Mouse (Mus musculus) heart, embryonic 13.5 days (tissue): ENCODE data around the gene Snta1. TPM values are rescaled to one million over a fixed set of nuclear protein-coding genes. Genes with fewer than 3 reads are reported as not detected.
A peak's percentile ranks its signal among the peaks of the same experiment; 100 is the strongest.

Experiments
- ATAC-seq: fragments of 200-750 bp; cut with Nextera tagmentation; 2 replicates; pipeline ENCODE4 v1.8.0; 2017; ENCODE audit warnings: moderate TSS enrichment; ENCODE audit not compliant: insufficient number of reproducible peaks, low FRiP score, low TSS enrichment; ENCODE audit errors: extremely low read depth
- H3K27ac ChIP-seq: fragments of 300-500 bp; sonication (generic); replicated peaks from 2 replicates; pipeline ENCODE4 v1.5.1; 2015; ENCODE audit warnings: moderate library complexity, mild to moderate bottlenecking, inconsistent platforms
- H3K27me3 ChIP-seq: fragments of 300-500 bp; sonication (generic); replicated peaks from 2 replicates; pipeline ENCODE4 v1.6.1; 2015; ENCODE audit warnings: mild to moderate bottlenecking, inconsistent platforms
- H3K36me3 ChIP-seq: fragments of 300-500 bp; sonication (generic); 2 replicates; pipeline ENCODE4 v1.6.1; 2015; ENCODE audit warnings: mild to moderate bottlenecking, inconsistent platforms
- H3K4me1 ChIP-seq: fragments of 300-500 bp; sonication (generic); 2 replicates; pipeline ENCODE4 v1.6.1; 2015; ENCODE audit warnings: inconsistent platforms
- H3K4me2 ChIP-seq: fragments of 300-500 bp; sonication (generic); 2 replicates; pipeline ENCODE4 v1.6.1; 2015; ENCODE audit warnings: inconsistent platforms, mild to moderate bottlenecking, moderate library complexity
- H3K4me3 ChIP-seq: fragments of 300-500 bp; sonication (generic); 2 replicates; pipeline ENCODE4 v1.5.1; 2015; ENCODE audit warnings: moderate library complexity, mild to moderate bottlenecking, inconsistent platforms
- H3K9ac ChIP-seq: fragments of 300-500 bp; sonication (generic); 2 replicates; pipeline ENCODE4 v1.6.1; 2015; ENCODE audit warnings: inconsistent platforms, mild to moderate bottlenecking, moderate library complexity
- H3K9me3 ChIP-seq: fragments of 300-500 bp; sonication (generic); 2 replicates; pipeline ENCODE4 v1.6.1; 2016; ENCODE audit warnings: inconsistent platforms
- WGBS: fragments of 180-500 bp; shearing (Covaris S2); methylation state at CpG from one replicate; pipeline ENCODE4 v1.1.7; 2015; ENCODE audit warnings: mixed read lengths; 5-methylcytosine and 5-hydroxymethylcytosine counted together
- polyA plus RNA-seq: library from polyadenylated mRNA; unstranded; fragments of >200 nt; fragmentation: Nextera tagmentation; extraction: Ambion mirVana; gene quantifications from 2 replicates; pipeline ENCODE4 v1.2.1, GENCODE M21; 2015

Gene Snta1
- polyA plus RNA-seq, 1 experiment from 2014 or later, result 38.0 TPM

GRCm38 (mm10) chr2:154420942-154421731 lies 13.2 kb upstream of the Snta1 start:
- WGBS, result 48% methylated on average over 7 of the region's 7 CpGs
- H3K36me3 ChIP-seq, result no peaks in the 10 kb centered on the region
- no peak overlapping the region for H3K4me2 ChIP-seq
- H3K27me3 ChIP-seq, result no peaks in the 10 kb centered on the region
- no peak for ATAC-seq
- peaks cover 3% of the 10 kb centered on the region; the same call in 1 of the 2 replicates for H3K9me3 ChIP-seq
- H3K9ac ChIP-seq, result no peak overlapping the region
- H3K4me3 ChIP-seq, result no peak overlapping the region
- no peak overlapping the region for H3K27ac ChIP-seq
- H3K4me1 ChIP-seq, result peaks cover 3% of the 10 kb centered on the region; the same call in 1 of the 2 replicates

- Histone ChIP-seq H3K9me3 (no peaks in the 10 kb centered on the region), H3K27me3 (no peaks in the 10 kb centered on the region), H3K9ac (0 out of 2 replicates have a peak overlapping the region, but pooled peaks have one; percentile 6), H3K4me3 (no peak overlapping the region), H3K4me1 (no peaks in the 10 kb centered on the region), H3K36me3 (no peaks in the 10 kb centered on the region), H3K27ac (no peak overlapping the region), H3K4me2 (no peak overlapping the region)
- WGBS, result 77% methylated on average over 9 of the region's 9 CpGs
- no peak for ATAC-seq
These were observed 12.0 kb upstream of the Snta1 start for GRCm38 (mm10) chr2:154419631-154420515.

- no peak overlapping the region for H3K4me3 ChIP-seq
- no peaks in the 10 kb centered on the region for H3K27me3 ChIP-seq
- no peaks in the 10 kb centered on the region for H3K9me3 ChIP-seq
- H3K27ac ChIP-seq, result no peak overlapping the region
- 84% methylated on average over 7 of the region's 7 CpGs for WGBS
- no peak overlapping the region for H3K4me2 ChIP-seq
- H3K4me1 ChIP-seq, result no peaks in the 10 kb centered on the region
- no peak for ATAC-seq
- no peaks in the 10 kb centered on the region for H3K36me3 ChIP-seq
- no peak overlapping the region for H3K9ac ChIP-seq
These were observed 10.1 kb upstream of the Snta1 start for GRCm38 (mm10) chr2:154418001-154418400.

DNA sequence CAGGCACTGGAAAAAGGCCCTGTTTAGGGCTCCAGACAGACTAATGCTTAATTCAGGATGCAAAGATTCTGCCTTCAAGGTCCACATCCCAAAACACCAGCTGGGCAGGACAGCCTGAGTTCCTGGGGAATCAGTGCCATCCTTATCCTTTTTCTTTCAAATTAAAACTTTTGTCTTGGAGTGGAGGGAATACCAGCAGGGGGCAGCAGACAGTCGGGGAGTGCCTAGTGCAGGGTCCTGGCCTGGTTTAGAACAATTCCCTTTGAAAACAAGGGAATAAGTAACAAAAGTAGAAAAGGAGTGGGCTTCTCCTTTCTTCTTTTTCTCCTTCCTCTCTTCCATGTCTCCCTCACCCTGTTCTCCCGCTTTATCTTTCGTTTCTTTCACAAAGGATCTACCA lies 9.2 kb upstream of the Snta1 start:
- H3K36me3 ChIP-seq, result no peaks in the 10 kb centered on the region
- H3K27ac ChIP-seq, result no peak overlapping the region
- WGBS, result 14% methylated on average over 3 of the region's 3 CpGs
- no peak overlapping the region for H3K4me3 ChIP-seq
- H3K9ac ChIP-seq, result no peak overlapping the region
- no peak overlapping the region for H3K4me2 ChIP-seq
- no peaks in the 10 kb centered on the region for H3K27me3 ChIP-seq
- ATAC-seq, result no peak
- H3K9me3 ChIP-seq, result no peaks in the 10 kb centered on the region
- no peaks in the 10 kb centered on the region for H3K4me1 ChIP-seq

- no peak for ATAC-seq
- Histone ChIP-seq H3K4me1 (peaks cover 18% of the 10 kb centered on the region), H3K9me3 (no peaks in the 10 kb centered on the region), H3K27ac (no peak overlapping the region), H3K4me2 (no peak overlapping the region), H3K27me3 (no peaks in the 10 kb centered on the region), H3K36me3 (no peaks in the 10 kb centered on the region), H3K9ac (no peak overlapping the region), H3K4me3 (no peak overlapping the region)
- WGBS, result 62% methylated on average over 7 of the region's 7 CpGs
These were observed 4.2 kb upstream of the Snta1 start for GRCm38 (mm10) chr2:154412018-154412666.

DNA sequence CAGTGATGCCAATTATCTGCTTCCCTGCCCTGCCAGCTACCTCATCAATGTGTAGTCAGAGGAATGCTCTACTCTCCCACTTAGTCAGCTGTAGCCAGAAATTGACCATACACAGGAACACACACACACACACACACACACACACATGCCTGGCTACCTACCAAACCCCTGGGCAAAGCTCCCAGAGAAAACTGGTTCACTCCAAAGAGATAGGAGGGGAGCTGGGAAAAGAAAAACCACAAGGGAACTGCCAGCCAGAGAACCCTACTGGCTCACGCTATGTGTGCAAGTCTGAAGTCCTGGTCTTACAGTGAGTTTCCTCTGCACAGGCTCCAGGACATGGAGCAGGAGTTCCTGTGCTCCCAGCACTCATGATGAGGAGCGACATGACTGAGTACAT lies 2.5 kb upstream of the Snta1 start:
- H3K36me3 ChIP-seq, result no peaks in the 10 kb centered on the region
- H3K4me1 ChIP-seq, result peaks cover 34% of the 10 kb centered on the region
- no peaks in the 10 kb centered on the region for H3K27me3 ChIP-seq
- no peak for ATAC-seq
- peak overlapping the region; percentile 20 for H3K27ac ChIP-seq
- no peak overlapping the region for H3K4me2 ChIP-seq
- H3K9ac ChIP-seq, result no peak overlapping the region
- H3K4me3 ChIP-seq, result no peak overlapping the region
- no peaks in the 10 kb centered on the region for H3K9me3 ChIP-seq
- WGBS, result 53% methylated on average over 2 of the region's 2 CpGs

- H3K4me2 ChIP-seq, result peak overlapping the region; percentile 77
- no peaks in the 10 kb centered on the region for H3K27me3 ChIP-seq
- H3K27ac ChIP-seq, result peak overlapping the region; percentile 85
- 27% methylated on average over 11 of the region's 11 CpGs for WGBS
- H3K4me1 ChIP-seq, result peaks cover 64% of the 10 kb centered on the region
- no peaks in the 10 kb centered on the region for H3K9me3 ChIP-seq
- H3K36me3 ChIP-seq, result no peaks in the 10 kb centered on the region
- H3K4me3 ChIP-seq, result peak overlapping the region; percentile 68
- H3K9ac ChIP-seq, result peak overlapping the region; percentile 88
- ATAC-seq, result no peak
These were observed 746 bp downstream of the Snta1 start for GRCm38 (mm10) chr2:154407063-154407642.

DNA sequence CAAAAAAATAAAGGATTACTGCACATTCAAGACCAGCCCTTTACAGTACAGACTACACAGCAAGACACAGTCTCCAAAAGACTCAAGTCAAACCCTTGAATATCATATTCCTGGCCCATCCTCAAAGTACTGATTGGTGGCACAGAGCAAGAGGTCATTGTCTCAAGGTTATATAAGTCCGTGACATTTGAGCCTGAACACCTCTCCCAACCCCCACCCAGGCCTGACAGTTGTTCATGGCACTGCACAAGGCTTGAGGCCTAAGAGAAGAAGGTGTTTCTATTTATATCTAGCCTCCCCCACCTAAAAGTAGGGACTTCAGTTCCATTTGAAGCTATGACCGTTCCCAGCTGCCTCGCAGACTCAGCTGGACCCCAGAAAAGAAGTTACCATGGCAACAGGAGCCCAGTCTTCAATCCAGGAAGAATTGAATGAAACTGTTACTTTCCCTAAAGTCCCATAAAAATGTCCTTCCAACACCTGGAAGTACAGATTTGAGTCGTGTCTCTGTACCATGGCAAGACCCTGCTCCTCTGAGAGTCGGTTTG lies 2.4 kb downstream of the Snta1 start:
- Histone ChIP-seq H3K4me3 (peak overlapping the region; percentile 68), H3K4me1 (peaks cover 68% of the 10 kb centered on the region), H3K9ac (0 out of 2 replicates have a peak overlapping the region, but pooled peaks have one; percentile 40)

GRCm38 (mm10) chr2:154402811-154403210 lies 5.1 kb downstream of the Snta1 start:
- H3K27me3 ChIP-seq, result no peaks in the 10 kb centered on the region
- ATAC-seq, result peak; percentile 67; the same call in 1 of the 2 replicates
- peaks cover 61% of the 10 kb centered on the region for H3K4me1 ChIP-seq
- H3K4me2 ChIP-seq, result peak overlapping the region; percentile 40
- peak overlapping the region; percentile 41; the same call in 1 of the 2 replicates for H3K9ac ChIP-seq
- H3K27ac ChIP-seq, result peak overlapping the region; percentile 91
- no peaks in the 10 kb centered on the region for H3K9me3 ChIP-seq
- WGBS, result 14% methylated on average over 7 of the region's 7 CpGs
- H3K4me3 ChIP-seq, result no peak overlapping the region
- H3K36me3 ChIP-seq, result peaks cover 34% of the 10 kb centered on the region

More for the DNA sequence above, 2.4 kb downstream of the Snta1 start:
- H3K36me3 ChIP-seq, result peaks cover 10% of the 10 kb centered on the region
- peak overlapping the region; percentile 85 for H3K27ac ChIP-seq
- peak overlapping the region; percentile 77 for H3K4me2 ChIP-seq
- no peaks in the 10 kb centered on the region for H3K9me3 ChIP-seq
- ATAC-seq, result no peak
- no peaks in the 10 kb centered on the region for H3K27me3 ChIP-seq
- 42% methylated on average over 5 of the region's 5 CpGs for WGBS

GRCm38 (mm10) chr2:154401976-154402375 lies 5.9 kb downstream of the Snta1 start:
- Histone ChIP-seq H3K4me1 (peaks cover 58% of the 10 kb centered on the region), H3K27ac (peak overlapping the region; percentile 91)

More at GRCm38 (mm10) chr2:154401976-154402375, 5.9 kb downstream of the Snta1 start:
- H3K36me3 ChIP-seq, result peaks cover 41% of the 10 kb centered on the region
- H3K4me2 ChIP-seq, result no peak overlapping the region
- H3K9ac ChIP-seq, result no peak overlapping the region
- no peaks in the 10 kb centered on the region for H3K27me3 ChIP-seq
- WGBS, result 21% methylated on average over 1 of the region's 1 CpGs
- ATAC-seq, result no peak
- no peaks in the 10 kb centered on the region for H3K9me3 ChIP-seq
- H3K4me3 ChIP-seq, result no peak overlapping the region
